Mouse (Mus musculus): ENCODE data around the gene Dnajc3. TPM values are rescaled to one million over a fixed set of nuclear protein-coding genes. Genes with fewer than 3 reads are reported as not detected.

Gene Dnajc3
- polyA plus RNA-seq, 1 experiment from 2014 or later: 34.1 TPM

GRCm38 (mm10) chr14:118936236-118936635, 1.5 kb upstream of the Dnajc3 start:
- H3K4me2 ChIP-seq (ENCODE audit: low read depth, severe bottlenecking): no peak overlapping the region
- 48% methylated on average over 3 of the region's 3 CpGs for WGBS
- H3K9ac ChIP-seq (ENCODE audit: low read length): no peak overlapping the region
- no peaks in the 10 kb centered on the region for H3K27me3 ChIP-seq (ENCODE audit: control insufficient read depth, insufficient read depth, low read length)
- H3K36me3 ChIP-seq (ENCODE audit: control insufficient read depth, insufficient read depth, low read length): no peaks in the 10 kb centered on the region
- no peak overlapping the region for H3K4me3 ChIP-seq (ENCODE audit: low read depth, low read length)
- ATAC-seq (ENCODE audit: insufficient number of reproducible peaks, low FRiP score, low TSS enrichment, low read depth) (no peak), DNase-seq (ENCODE audit: low spot score) (no peak)
- H3K9me3 ChIP-seq (ENCODE audit: control insufficient read depth, low read length): no peaks in the 10 kb centered on the region
- H3K27ac ChIP-seq (replicated peaks; ENCODE audit: low read depth, low read length): no peak overlapping the region
- H3K4me1 ChIP-seq (ENCODE audit: control insufficient read depth, insufficient read depth, low read length): peaks cover 9% of the 10 kb centered on the region

- Histone ChIP-seq H3K4me2 (ENCODE audit: low read depth, severe bottlenecking) (peak overlapping the region; percentile 70), H3K9me3 (ENCODE audit: control insufficient read depth, low read length) (no peaks in the 10 kb centered on the region), H3K36me3 (ENCODE audit: control insufficient read depth, insufficient read depth, low read length) (no peaks in the 10 kb centered on the region), H3K9ac (ENCODE audit: low read length) (peak overlapping the region; percentile 69), H3K27me3 (ENCODE audit: control insufficient read depth, insufficient read depth, low read length) (no peaks in the 10 kb centered on the region), H3K4me3 (ENCODE audit: low read depth, low read length) (peak overlapping the region; percentile 92), H3K27ac (replicated peaks; ENCODE audit: low read depth, low read length) (no peak overlapping the region), H3K4me1 (ENCODE audit: control insufficient read depth, insufficient read depth, low read length) (peaks cover 9% of the 10 kb centered on the region)
- DNase-seq (ENCODE audit: low spot score): no peak
- 30% methylated on average over 4 of the region's 4 CpGs for WGBS
- no peak for ATAC-seq (ENCODE audit: insufficient number of reproducible peaks, low FRiP score, low TSS enrichment, low read depth)
These were observed 824 bp upstream of the Dnajc3 start for GRCm38 (mm10) chr14:118936952-118937351.

GRCm38 (mm10) chr14:118938551-118938950, 775 bp downstream of the Dnajc3 start:
- Histone ChIP-seq H3K4me3 (ENCODE audit: low read depth, low read length) (peak overlapping the region; percentile 92), H3K36me3 (ENCODE audit: control insufficient read depth, insufficient read depth, low read length) (no peaks in the 10 kb centered on the region), H3K9me3 (ENCODE audit: control insufficient read depth, low read length) (no peaks in the 10 kb centered on the region), H3K4me2 (ENCODE audit: low read depth, severe bottlenecking) (peak overlapping the region; percentile 70), H3K9ac (ENCODE audit: low read length) (peak overlapping the region; percentile 95), H3K27ac (replicated peaks; ENCODE audit: low read depth, low read length) (no peak overlapping the region), H3K27me3 (ENCODE audit: control insufficient read depth, insufficient read depth, low read length) (no peaks in the 10 kb centered on the region), H3K4me1 (ENCODE audit: control insufficient read depth, insufficient read depth, low read length) (peaks cover 9% of the 10 kb centered on the region)
- 4% methylated on average over 7 of the region's 7 CpGs for WGBS
- no peak for ATAC-seq (ENCODE audit: insufficient number of reproducible peaks, low FRiP score, low TSS enrichment, low read depth)
- no peak for DNase-seq (ENCODE audit: low spot score)

GRCm38 (mm10) chr14:118940796-118941495, 3.2 kb downstream of the Dnajc3 start:
- no peaks in the 10 kb centered on the region for H3K27me3 ChIP-seq (ENCODE audit: control insufficient read depth, insufficient read depth, low read length)
- ATAC-seq (ENCODE audit: insufficient number of reproducible peaks, low FRiP score, low TSS enrichment, low read depth) (no peak), DNase-seq (ENCODE audit: low spot score) (no peak)
- 74% methylated on average over 4 of the region's 4 CpGs for WGBS
- no peak overlapping the region for H3K9ac ChIP-seq (ENCODE audit: low read length)
- H3K36me3 ChIP-seq (ENCODE audit: control insufficient read depth, insufficient read depth, low read length): no peaks in the 10 kb centered on the region
- no peak overlapping the region for H3K4me3 ChIP-seq (ENCODE audit: low read depth, low read length)
- peaks cover 9% of the 10 kb centered on the region for H3K4me1 ChIP-seq (ENCODE audit: control insufficient read depth, insufficient read depth, low read length)
- H3K9me3 ChIP-seq (ENCODE audit: control insufficient read depth, low read length): no peaks in the 10 kb centered on the region
- H3K27ac ChIP-seq (replicated peaks; ENCODE audit: low read depth, low read length): no peak overlapping the region
- H3K4me2 ChIP-seq (ENCODE audit: low read depth, severe bottlenecking): no peak overlapping the region

GRCm38 (mm10) chr14:118942076-118942475, 4.3 kb downstream of the Dnajc3 start:
- H3K4me1 ChIP-seq (ENCODE audit: control insufficient read depth, insufficient read depth, low read length): peaks cover 5% of the 10 kb centered on the region
- H3K27ac ChIP-seq (replicated peaks; ENCODE audit: low read depth, low read length): no peak overlapping the region
- H3K9ac ChIP-seq (ENCODE audit: low read length): no peak overlapping the region
- H3K4me2 ChIP-seq (ENCODE audit: low read depth, severe bottlenecking): no peak overlapping the region
- DNase-seq (ENCODE audit: low spot score): peak; percentile 29
- H3K27me3 ChIP-seq (ENCODE audit: control insufficient read depth, insufficient read depth, low read length): no peaks in the 10 kb centered on the region
- ATAC-seq (ENCODE audit: insufficient number of reproducible peaks, low FRiP score, low TSS enrichment, low read depth): no peak
- WGBS: 43% methylated on average over 12 of the region's 12 CpGs
- no peaks in the 10 kb centered on the region for H3K36me3 ChIP-seq (ENCODE audit: control insufficient read depth, insufficient read depth, low read length)
- no peak overlapping the region for H3K4me3 ChIP-seq (ENCODE audit: low read depth, low read length)
- no peaks in the 10 kb centered on the region for H3K9me3 ChIP-seq (ENCODE audit: control insufficient read depth, low read length)

- H3K9ac ChIP-seq (ENCODE audit: low read length): no peak overlapping the region
- H3K27ac ChIP-seq (replicated peaks; ENCODE audit: low read depth, low read length): no peak overlapping the region
- WGBS: 86% methylated on average over 2 of the region's 2 CpGs
- H3K36me3 ChIP-seq (ENCODE audit: control insufficient read depth, insufficient read depth, low read length): no peaks in the 10 kb centered on the region
- ATAC-seq (ENCODE audit: insufficient number of reproducible peaks, low FRiP score, low TSS enrichment, low read depth) (no peak), DNase-seq (ENCODE audit: low spot score) (no peak)
- no peaks in the 10 kb centered on the region for H3K27me3 ChIP-seq (ENCODE audit: control insufficient read depth, insufficient read depth, low read length)
- H3K4me2 ChIP-seq (ENCODE audit: low read depth, severe bottlenecking): no peak overlapping the region
- no peaks in the 10 kb centered on the region for H3K9me3 ChIP-seq (ENCODE audit: control insufficient read depth, low read length)
- H3K4me1 ChIP-seq (ENCODE audit: control insufficient read depth, insufficient read depth, low read length): no peaks in the 10 kb centered on the region
- no peak overlapping the region for H3K4me3 ChIP-seq (ENCODE audit: low read depth, low read length)
These were observed 6.9 kb downstream of the Dnajc3 start for GRCm38 (mm10) chr14:118944702-118945101.

GRCm38 (mm10) chr14:118948841-118949240, 11.1 kb downstream of the Dnajc3 start:
- no peaks in the 10 kb centered on the region for H3K4me1 ChIP-seq (ENCODE audit: control insufficient read depth, insufficient read depth, low read length)
- no peaks in the 10 kb centered on the region for H3K9me3 ChIP-seq (ENCODE audit: control insufficient read depth, low read length)
- H3K27me3 ChIP-seq (ENCODE audit: control insufficient read depth, insufficient read depth, low read length): no peaks in the 10 kb centered on the region
- 79% methylated on average over 1 of the region's 1 CpGs for WGBS
- no peak for ATAC-seq (ENCODE audit: insufficient number of reproducible peaks, low FRiP score, low TSS enrichment, low read depth)
- no peak overlapping the region for H3K4me2 ChIP-seq (ENCODE audit: low read depth, severe bottlenecking)
- peaks cover 2% of the 10 kb centered on the region; the same call in 1 of the 2 replicates for H3K36me3 ChIP-seq (ENCODE audit: control insufficient read depth, insufficient read depth, low read length)
- H3K27ac ChIP-seq (replicated peaks; ENCODE audit: low read depth, low read length): no peak overlapping the region
- H3K4me3 ChIP-seq (ENCODE audit: low read depth, low read length): no peak overlapping the region
- no peak overlapping the region for H3K9ac ChIP-seq (ENCODE audit: low read length)
- no peak for DNase-seq (ENCODE audit: low spot score)

GRCm38 (mm10) chr14:118951912-118952583, 14.3 kb downstream of the Dnajc3 start:
- Histone ChIP-seq H3K4me1 (ENCODE audit: control insufficient read depth, insufficient read depth, low read length) (no peaks in the 10 kb centered on the region), H3K9ac (ENCODE audit: low read length) (no peak overlapping the region), H3K4me3 (ENCODE audit: low read depth, low read length) (no peak overlapping the region), H3K27me3 (ENCODE audit: control insufficient read depth, insufficient read depth, low read length) (no peaks in the 10 kb centered on the region), H3K27ac (replicated peaks; ENCODE audit: low read depth, low read length) (no peak overlapping the region), H3K4me2 (ENCODE audit: low read depth, severe bottlenecking) (no peak overlapping the region), H3K9me3 (ENCODE audit: control insufficient read depth, low read length) (no peaks in the 10 kb centered on the region), H3K36me3 (ENCODE audit: control insufficient read depth, insufficient read depth, low read length) (peaks cover 6% of the 10 kb centered on the region; the same call in 1 of the 2 replicates)
- 93% methylated on average over 9 of the region's 9 CpGs for WGBS
- DNase-seq (ENCODE audit: low spot score) (no peak), ATAC-seq (ENCODE audit: insufficient number of reproducible peaks, low FRiP score, low TSS enrichment, low read depth) (no peak)
